Mouse (Mus musculus) embryo, embryonic 10 days (tissue): ENCODE measurements at regions not wholly inside any gene's neighbourhood (a gene's known extent, or its start where the extent isn't known, plus 50 kb on each side); places are given as distances from the start of the nearest gene placed in this dataset.

Experiments
- DNase-seq: peaks from one replicate; pipeline ENCODE4 v3.0.0-alpha.2; 2015; ENCODE audit warnings: low spot score

DNA sequence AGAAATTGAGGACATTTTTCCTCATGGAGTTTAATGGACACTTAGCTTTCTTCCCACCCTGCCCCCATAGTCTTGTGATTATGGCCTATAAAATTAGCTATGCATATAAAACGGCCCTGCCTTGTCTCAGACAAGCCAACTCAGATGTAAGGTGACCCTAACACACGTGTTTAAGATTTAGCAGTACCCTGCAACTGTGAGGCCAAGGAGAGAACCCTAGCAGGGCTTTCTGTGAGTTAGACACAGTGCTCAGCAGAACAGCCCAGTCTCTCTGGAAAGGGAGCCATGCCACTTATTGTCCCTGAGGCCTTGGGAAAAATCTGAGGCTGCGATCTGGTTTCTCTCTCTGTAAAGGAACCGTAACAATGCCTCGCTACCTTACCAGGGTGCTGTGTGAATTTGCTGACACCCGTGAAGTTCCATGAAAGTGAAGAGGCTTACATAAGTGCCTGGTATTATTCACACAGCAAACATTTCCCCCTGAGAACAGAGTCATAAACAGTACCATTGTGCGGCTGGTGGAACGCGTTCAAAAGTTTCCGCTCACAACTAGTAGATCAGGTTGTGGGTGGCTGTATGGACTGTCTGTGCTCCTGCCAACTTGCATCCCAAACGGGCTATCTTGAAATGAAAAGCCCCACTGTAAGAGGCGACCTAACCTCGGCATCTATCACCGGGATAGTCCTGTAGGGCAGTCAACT lies 162.3 kb upstream of the Ankrd55 start:
- no peak for DNase-seq

DNA sequence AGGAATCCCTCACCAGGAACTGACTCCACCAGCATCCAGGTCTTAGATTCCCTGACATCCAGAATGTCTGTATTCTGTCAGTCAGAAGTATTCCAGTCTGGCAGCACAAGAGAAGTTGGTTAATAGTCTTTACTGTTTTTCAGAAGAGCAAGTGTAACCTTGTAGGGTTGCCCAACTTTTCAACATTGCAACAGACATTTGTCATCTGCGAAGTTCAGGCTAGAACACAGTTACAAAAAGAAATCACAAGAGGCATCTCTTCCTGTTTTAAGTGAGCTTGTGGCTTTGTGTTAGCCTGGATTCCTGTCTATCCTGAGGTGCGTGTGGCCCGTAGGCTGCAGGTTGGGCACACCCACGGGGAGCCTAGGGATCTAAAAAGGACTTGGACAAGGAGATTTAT lies 158.0 kb upstream of the Ankrd55 start:
- DNase-seq = no peak

DNA sequence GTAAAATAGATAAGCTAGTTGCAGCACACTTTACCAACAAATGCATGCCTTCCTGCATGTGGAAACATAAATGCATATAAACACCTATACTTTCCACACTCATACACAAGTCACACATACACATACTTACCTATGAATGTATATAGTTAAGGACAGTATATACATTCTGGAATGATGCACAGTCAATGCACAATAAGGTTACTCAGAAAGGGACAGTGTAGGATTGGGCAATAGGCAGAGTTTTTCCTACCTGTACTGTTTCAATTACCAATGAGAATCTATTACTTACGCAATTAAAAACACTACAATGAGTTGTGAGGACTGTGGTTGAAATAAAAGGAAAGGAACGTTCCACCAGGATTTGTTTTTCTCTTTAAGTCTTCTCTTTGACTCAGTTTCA lies 157.5 kb upstream of the Ankrd55 start:
- DNase-seq = no peak

DNA sequence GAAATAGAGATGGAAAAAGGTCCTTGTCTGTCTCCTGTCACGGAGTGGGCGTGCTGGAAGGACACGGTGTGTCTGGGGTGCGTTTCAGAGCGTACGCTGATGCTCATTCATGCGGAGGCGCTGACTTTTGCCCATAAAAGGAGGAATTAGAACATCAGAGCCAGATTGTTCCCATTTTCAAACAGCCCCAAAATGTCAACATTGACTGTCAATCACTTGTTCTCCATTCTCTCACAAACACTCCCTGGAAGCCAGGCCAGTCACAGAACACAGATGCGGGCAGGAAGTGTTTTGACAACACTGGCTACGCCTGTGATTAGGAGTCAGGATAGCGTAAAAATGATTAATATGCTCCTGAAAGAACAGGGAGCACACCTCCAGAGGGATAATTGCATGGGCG lies 157.1 kb upstream of the Ankrd55 start:
- no peak for DNase-seq

DNA sequence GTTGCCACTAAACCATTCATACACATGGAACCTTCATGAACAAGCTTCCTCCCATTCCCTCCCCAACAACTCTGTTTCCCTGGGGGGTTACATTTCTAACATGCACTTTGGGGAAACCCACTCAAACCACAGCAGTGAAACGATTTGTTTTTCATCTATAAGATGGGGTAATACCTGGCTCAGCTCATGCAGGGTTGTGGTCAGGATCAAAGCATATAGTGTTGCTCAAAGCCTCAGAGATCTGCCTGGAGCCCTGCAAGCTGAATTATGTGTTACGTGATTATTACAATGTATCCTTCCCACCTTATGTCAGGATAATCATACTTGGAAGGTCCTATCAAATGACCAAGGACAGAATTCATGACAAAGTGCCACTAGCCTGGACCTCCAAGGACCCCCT lies 154.5 kb upstream of the Ankrd55 start:
- no peak for DNase-seq

DNA sequence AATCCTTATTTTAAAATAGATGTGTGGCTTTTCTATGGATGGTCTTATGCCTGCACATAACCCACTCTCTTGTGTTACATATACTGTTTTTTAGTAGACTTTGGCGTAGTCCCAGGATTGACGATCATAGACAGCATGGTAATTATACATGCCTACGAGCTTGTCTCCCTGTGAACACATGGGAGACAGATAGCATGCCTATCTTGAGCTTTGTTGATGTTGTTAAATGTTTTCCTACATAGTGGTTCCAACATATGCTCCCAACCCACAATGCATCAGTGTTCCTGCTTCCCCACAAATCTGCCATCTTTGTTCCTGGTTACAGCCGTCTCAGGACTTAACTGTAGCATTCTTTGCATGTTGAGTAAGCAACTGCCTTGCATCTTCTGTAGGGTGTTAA lies 153.6 kb upstream of the Ankrd55 start:
- DNase-seq = no peak

DNA sequence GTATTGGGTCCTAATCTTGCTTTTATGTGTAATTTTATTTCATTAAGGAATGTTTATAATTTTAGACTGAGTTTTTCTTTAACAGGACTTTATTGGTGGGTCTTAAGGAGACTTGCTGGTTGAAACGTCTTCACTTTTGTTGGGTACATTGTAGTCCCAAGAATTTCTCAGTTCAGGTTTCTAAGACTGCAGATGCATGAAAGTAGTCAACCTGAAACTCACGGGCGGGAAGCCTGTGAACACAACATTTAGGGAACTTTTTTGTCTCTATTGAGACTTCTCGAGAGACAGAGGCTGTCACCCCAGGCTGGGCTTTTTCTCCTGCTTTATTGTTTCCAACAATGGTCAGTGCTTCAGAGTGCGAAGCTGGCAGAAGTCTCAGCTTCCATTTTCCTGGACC lies 152.5 kb upstream of the Ankrd55 start:
- DNase-seq = no peak

DNA sequence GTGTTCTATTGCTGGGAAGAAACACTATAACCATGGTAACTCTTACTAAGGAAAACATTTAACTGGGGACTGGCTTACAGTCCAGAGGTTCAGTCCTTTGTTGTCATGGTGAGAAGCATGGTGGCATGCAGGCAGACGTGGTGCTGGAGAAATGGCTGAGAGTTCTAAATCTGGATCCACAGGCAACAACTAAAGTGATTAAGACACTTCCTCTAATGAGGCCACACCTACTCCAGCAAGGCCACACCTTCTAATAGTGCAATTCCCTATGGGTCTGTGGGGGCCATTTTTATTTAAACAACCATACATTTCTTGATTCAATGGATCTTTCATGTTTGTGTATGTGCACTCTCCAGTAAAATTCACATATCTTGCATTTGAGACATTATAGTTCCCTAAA lies 151.4 kb upstream of the Ankrd55 start:
- DNase-seq = no peak

DNA sequence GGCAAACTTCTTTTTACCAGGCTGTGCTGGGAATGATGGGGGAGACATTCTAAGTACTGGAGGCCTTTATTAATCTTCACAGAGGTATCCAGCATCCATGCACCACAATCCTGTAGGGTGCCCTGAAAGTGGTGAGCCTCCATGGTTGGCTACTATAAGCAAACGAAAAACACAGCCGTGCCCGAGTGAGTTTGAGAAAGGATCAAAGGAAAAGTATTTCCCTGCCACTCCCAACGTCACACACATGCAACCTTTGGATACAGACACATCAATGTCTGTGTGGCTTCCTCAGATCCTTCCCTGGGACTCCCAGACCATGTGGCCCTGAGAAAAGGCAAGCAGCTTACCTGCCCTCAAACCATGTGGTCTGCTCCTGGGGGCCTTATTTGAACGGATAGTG lies 147.4 kb upstream of the Ankrd55 start:
- no peak for DNase-seq

DNA sequence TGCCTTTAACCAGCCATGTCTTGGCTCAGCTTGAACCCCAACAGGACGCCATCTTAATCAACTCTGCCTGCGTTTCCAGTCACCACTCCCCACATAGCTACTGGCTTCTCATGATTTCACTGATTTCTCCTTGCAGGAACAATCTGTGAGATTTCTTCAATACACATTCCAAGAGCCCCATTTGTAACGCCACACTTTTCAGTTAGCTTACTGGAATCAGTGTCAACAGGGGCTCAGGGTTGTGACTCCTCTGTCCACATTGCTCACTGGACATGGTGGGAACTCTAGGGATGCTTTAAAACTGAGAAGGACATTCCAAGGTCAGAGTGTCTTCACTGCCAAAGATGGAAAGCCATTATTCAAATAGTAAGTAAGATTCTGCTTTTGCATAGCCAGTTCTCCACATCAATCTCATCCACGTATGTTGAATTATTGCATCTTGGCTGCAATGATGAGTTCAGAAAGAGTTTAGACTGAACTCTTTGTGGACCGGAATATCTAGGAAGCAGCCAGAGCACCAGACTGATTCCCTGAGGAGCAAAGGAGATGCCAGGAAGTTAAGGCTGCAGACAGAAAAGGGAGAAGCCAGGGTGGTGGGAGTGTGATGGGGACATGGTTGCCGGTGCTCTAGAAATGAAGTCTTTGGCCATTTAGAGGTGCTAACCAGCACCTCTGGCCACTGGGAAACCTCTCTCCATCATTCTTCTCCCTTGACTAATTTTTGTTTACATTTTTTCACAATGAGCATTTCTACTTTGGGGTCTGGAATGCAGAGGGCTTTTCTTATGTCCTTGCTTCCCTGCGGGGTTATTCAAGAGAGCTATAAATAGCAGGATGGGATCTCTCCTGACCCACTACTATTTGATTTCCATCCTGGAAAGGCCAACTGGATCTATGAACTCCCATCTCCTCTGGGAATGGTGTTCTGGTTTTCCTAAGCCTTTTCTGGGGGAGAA lies 143.6 kb upstream of the Ankrd55 start:
- DNase-seq = no peak

DNA sequence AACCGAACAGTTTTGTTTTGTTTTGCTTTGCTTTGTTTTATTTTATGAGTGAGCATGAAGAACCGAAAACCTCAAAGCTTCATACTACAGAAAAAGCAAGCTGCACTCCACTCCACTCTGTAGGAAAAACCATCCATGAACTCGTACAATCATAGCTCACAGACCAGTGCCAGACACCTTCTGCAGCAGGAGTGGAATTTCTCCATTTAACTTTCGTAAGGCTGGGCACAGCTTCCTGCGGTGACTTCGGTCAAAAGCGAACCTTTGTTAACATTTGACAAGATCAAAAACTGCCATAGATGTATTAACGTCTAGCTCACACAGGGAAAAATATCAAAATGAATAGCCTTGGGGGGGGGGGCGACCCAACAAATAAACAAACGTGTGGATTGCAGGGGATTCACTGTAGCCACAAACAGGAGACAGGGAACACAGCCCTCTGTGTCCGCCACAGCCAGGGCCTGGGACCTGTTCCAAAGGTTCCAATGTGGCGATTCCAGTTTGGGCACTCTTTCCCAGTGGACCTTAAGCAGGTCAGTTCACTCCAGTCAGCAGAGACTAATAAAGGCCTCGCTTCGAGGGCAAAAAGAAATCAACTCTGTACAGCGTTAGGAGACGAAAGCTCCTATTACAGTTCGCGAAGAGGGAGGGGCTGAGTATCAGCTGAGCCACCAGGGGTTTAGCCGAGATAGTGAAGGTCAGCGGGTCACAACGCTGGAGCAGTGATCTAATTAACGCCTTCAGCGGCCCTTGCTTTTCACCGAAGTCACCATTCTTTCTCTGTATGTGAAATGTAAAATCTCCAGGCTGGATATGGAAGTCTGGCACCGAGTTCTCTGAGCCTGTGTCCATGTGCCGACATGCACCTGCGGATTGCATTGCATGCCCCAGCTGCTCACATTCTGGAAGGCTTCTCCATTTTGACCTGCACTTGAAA lies 135.4 kb upstream of the Ankrd55 start:
- DNase-seq = peak; percentile 72

DNA sequence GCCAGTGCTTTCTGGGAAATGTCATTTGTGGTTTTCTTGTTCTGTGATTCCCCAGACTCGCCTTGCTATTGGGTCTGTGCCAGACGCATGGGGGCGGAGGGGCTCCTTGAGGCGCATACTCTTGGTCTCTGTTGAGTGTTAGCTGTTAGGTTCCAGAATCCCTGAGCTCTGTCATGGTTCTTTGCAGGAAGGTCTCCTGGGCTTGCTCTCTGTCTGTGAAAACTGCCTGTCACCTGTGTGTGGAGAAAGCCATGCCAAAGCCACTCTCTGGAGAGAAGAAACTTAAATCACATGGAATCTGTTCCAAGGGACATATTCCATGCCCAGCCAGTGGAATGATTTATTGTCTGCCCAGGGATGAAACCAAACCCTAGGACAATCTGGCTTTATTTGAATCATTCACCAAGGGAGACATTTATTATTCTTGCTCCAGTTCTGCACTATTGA lies 134.5 kb upstream of the Ankrd55 start:
- peak; percentile 15 for DNase-seq

DNA sequence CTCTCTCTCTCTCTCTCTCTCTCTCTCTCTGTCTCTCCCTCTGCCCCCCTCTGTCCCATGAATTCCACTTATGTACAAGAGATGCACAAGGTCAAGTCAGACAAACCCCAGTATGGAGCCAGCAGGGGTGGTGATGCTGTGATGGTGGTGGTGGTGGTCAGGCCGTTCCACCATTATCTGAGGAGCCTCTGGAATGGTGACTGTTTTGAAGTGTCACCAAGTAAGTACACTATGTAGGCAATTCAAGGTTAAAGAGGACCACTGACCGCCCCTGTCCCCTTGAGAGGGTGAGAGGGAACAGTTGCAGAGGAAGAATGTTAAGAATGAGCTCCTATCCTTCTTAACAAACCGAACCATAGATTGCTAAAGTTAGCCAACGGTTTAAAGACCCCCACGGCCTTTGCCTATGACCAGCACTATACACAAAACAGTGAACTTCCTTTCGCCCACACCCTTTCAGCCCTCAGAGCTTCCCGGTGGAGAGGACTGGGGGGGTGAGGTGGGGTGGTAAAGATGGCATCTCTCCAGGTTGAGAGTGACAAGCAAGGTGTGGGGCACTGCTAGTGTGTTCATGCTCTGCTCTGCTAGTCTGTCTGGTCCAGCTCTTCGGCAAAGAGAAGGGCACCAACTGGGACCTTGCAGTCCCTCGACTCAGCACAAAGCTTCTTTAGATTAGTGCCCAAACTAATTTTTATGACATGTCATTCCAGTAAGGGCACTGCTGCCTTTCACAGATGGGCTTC lies 128.7 kb upstream of the Ankrd55 start:
- DNase-seq = no peak

DNA sequence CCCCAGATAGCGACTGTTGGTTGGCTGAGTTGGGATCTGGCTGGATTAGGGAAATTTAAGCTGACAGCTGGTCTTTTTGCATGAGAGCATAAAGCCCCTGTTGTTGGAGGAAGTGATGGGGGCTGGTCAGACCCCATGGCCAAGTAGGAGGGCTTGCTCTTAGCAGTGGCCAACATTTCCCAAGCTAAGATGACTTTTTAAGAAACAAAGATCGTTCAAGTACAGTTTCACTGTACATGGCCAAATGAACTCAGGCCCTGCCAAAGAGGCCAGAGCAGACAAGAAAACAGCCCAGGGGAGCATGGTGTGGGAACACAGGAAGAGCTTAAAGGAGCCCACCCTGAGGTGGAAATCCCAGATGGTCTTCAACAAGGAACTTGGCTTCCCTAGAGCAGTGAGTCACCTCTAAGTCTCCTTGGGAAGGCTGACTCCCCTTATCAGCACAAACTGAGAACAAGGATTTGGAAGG lies 128.0 kb upstream of the Ankrd55 start:
- no peak for DNase-seq

DNA sequence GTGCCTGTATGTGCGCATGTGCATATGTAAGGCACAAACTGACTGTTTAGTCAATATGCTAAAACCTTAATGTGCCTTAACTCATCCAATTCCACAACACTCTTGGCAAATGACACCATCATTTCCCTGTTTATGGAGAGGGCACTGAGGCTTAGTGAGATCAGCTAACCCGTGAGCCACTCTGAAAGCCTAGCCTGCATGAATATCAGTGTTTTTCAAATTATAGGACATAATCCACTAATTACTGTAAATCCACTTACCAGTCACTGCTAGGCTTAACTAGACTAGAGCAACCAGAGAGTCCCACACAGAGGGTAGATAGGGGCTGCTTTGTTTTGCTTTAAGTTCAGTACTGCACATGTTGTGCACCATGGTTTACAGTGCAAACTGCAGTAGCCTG lies 127.5 kb upstream of the Ankrd55 start:
- no peak for DNase-seq

DNA sequence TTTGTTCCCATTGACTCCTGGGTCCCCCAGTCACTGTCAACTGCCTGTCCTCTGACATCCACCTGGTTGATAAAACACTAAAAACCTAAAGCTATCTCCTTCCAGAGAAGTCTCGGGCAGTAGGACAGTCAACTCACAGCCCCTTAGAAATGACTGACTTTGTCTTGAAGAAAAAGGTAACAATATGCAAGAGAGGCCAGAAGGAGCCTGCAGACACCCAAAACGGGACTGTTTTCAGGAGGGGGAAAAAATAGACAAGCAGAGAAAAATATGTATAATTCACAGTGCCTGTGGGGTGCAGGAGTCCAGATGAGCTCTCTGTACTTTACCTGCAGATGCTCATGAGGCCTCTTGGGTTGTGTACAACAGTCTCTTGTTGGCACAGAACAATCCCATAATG lies 126.4 kb upstream of the Ankrd55 start:
- no peak for DNase-seq

DNA sequence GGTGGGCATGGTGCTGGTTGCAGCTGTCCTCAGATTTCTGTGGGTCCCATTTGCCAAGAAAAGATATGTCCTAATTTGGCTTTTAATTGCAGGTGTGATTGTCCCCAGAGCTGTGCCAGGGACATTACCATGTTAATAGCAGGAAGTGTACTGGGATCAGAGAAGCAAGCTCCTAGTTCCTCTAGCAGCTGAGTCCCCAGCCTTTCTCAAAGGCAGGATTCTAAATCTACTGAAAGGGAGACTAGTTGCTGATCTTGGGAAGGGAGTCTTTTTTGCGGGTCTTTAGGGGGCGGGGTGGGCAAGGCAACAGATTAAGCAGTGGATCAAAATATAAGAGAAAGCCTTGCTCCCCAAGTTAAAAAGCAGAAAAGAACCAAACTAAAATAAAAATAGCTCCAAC lies 122.3 kb upstream of the Ankrd55 start:
- DNase-seq = no peak

DNA sequence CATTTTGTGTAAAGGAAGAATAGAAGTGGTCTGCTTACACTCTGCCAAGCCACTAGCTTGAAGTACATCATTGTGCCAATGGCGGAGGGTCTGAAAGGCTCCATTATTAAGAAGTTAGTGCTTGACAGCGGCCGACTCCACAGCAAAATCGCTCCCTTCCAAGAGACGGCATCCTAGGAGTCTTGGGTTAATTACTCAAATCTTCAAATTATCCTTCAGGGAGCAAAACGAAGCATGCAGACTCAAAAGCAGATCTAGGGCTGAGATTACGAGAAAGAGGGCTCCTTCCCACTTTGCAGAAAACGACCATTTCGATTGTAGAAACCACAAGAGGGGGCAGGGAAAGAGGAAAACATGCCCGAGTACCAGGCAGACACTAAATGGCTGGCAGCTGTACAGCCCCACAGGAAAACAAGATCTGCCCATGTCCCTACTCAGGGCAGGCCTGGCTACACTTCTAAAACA lies 121.9 kb upstream of the Ankrd55 start:
- DNase-seq = no peak

DNA sequence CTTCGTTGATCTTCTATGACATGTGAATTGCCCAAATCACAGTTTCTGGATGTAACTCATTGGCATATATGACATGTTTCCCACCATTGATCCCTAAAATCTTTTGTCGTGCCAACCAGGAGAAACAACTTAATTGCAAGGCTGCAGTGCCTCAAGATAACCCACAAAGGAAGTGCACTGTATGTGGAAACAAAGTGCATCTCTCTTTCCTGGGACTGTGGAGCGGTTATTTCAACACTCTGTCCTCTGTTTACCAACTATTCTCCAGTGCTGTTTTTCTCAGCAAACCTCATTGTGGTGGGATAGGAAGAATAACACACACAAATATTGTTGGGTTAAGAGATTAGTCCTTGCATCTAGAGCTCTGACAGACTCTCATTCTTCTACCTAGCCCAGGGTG lies 119.8 kb upstream of the Ankrd55 start:
- DNase-seq = no peak

DNA sequence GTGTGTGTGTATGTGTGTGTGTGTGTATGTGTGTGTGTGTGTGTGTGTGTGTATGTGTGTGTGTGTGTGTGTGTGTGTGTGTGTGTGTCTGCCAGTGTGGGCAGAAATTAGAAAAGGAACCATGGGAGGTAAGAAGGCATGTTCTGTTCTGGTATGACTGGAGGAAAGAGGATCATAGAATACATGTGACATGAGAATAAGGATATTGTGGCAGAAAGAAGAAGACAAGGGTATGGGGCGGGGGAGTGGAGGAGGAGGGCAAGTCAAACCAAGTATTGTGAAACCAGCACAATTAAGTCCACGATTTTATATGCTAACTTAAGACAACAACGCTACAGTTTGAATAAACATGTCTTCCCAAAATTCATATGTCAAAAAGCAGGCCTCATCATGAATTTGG lies 117.4 kb upstream of the Ankrd55 start:
- no peak for DNase-seq
